Mouse (Mus musculus) hindbrain, postnatal 0 days (tissue): ENCODE measurements around the gene Gm21969. TPM values are rescaled to one million over a fixed set of nuclear protein-coding genes. Genes with fewer than 3 reads are reported as not detected.

Source experiments
- ATAC-seq: fragments of 200-750 bp; cut with Nextera tagmentation; 2 replicates; pipeline ENCODE4 v1.8.0; 2017; ENCODE audit warnings: mild to moderate bottlenecking, moderate TSS enrichment, moderate library complexity
- DNase-seq: peaks from one replicate; pipeline ENCODE4 v3.0.0-alpha.2; 2015; ENCODE audit warnings: low spot score
- H3K27ac ChIP-seq: fragments of 300-500 bp; sonication (generic); 2 replicates; pipeline ENCODE4 v1.5.1; 2014; ENCODE audit warnings: mild to moderate bottlenecking
- H3K27me3 ChIP-seq: fragments of 300-500 bp; sonication (generic); 2 replicates; pipeline ENCODE4 v1.6.1; 2014; ENCODE audit warnings: low read length, mixed read lengths; ENCODE audit not compliant: insufficient read depth
- H3K36me3 ChIP-seq: fragments of 300-500 bp; sonication (generic); 2 replicates; pipeline ENCODE4 v1.6.1; 2014; ENCODE audit warnings: low read length, mixed read lengths; ENCODE audit not compliant: insufficient read depth
- H3K4me1 ChIP-seq: fragments of 300-500 bp; sonication (generic); 2 replicates; pipeline ENCODE4 v1.6.1; 2014; ENCODE audit warnings: antibody characterized with exemption, low read length, mixed read lengths; ENCODE audit not compliant: insufficient read depth
- H3K4me2 ChIP-seq: fragments of 300-500 bp; sonication (generic); 2 replicates; pipeline ENCODE4 v1.6.1; 2014; ENCODE audit warnings: low read depth, mild to moderate bottlenecking, low read length, moderate library complexity, mixed read lengths
- H3K4me3 ChIP-seq: fragments of 300-500 bp; sonication (generic); 2 replicates; pipeline ENCODE4 v1.5.1; 2014; ENCODE audit warnings: low read length
- H3K9ac ChIP-seq: fragments of 300-500 bp; sonication (generic); replicated peaks from 2 replicates; pipeline ENCODE4 v1.6.1; 2014; ENCODE audit warnings: mild to moderate bottlenecking, low read length, moderate library complexity, mixed read lengths
- H3K9me3 ChIP-seq: fragments of 300-500 bp; sonication (generic); 2 replicates; pipeline ENCODE4 v1.6.1; 2016; ENCODE audit warnings: low read length, mixed read lengths
- CTCF ChIP-seq: IDR thresholded peaks from 2 replicates; pipeline ENCODE4 v1.5.1; 2016; ENCODE audit warnings: antibody characterized with exemption, control low read depth, low read depth
- WGBS: fragments of 180-500 bp; shearing (Covaris S2); extraction: QIAGEN DNeasy Blood & Tissue Kit; methylation state at CpG from one replicate; pipeline ENCODE4 v1.1.7; 2014; 5-methylcytosine and 5-hydroxymethylcytosine counted together
- polyA plus RNA-seq: library from polyadenylated mRNA; unstranded; fragments of >200 nt; fragmentation: Nextera tagmentation; extraction: Ambion mirVana; gene quantifications from 2 replicates; pipeline ENCODE4 v1.2.1, GENCODE M21; 2015
- total RNA-seq: library from RNA; depleted of rRNA; stranded (reverse); fragments of >200 nt; gene quantifications from 2 replicates; pipeline ENCODE4 v1.2.3, GENCODE M21; 2014

Gene Gm21969
- total and polyA plus RNA-seq, 2 experiments from 2014 or later, result not detected

GRCm38 (mm10) chr4:139579003-139579402 lies 24.0 kb upstream of the Gm21969 start:
- Histone ChIP-seq H3K4me1 (peaks cover 52% of the 10 kb centered on the region), H3K27me3 (no peaks in the 10 kb centered on the region), H3K9ac (no peak overlapping the region), H3K4me2 (no peak overlapping the region), H3K9me3 (no peaks in the 10 kb centered on the region), H3K4me3 (no peak overlapping the region), H3K27ac (no peak overlapping the region), H3K36me3 (no peaks in the 10 kb centered on the region)
- ATAC-seq, result no peak
- no peak for TF ChIP-seq CTCF
- no peak for DNase-seq
- 58% methylated on average over 10 of the region's 10 CpGs for WGBS

- no peak for TF ChIP-seq CTCF
- peaks cover 57% of the 10 kb centered on the region for H3K4me1 ChIP-seq
- no peaks in the 10 kb centered on the region for H3K27me3 ChIP-seq
- H3K4me2 ChIP-seq, result no peak overlapping the region
- no peak for ATAC-seq
- H3K9ac ChIP-seq, result no peak overlapping the region
- no peak overlapping the region for H3K27ac ChIP-seq
- DNase-seq, result no peak
- 57% methylated on average over 6 of the region's 6 CpGs for WGBS
- H3K4me3 ChIP-seq, result no peak overlapping the region
- no peaks in the 10 kb centered on the region for H3K36me3 ChIP-seq
- H3K9me3 ChIP-seq, result no peaks in the 10 kb centered on the region
These were observed 23.5 kb upstream of the Gm21969 start for GRCm38 (mm10) chr4:139579466-139579865.

DNA sequence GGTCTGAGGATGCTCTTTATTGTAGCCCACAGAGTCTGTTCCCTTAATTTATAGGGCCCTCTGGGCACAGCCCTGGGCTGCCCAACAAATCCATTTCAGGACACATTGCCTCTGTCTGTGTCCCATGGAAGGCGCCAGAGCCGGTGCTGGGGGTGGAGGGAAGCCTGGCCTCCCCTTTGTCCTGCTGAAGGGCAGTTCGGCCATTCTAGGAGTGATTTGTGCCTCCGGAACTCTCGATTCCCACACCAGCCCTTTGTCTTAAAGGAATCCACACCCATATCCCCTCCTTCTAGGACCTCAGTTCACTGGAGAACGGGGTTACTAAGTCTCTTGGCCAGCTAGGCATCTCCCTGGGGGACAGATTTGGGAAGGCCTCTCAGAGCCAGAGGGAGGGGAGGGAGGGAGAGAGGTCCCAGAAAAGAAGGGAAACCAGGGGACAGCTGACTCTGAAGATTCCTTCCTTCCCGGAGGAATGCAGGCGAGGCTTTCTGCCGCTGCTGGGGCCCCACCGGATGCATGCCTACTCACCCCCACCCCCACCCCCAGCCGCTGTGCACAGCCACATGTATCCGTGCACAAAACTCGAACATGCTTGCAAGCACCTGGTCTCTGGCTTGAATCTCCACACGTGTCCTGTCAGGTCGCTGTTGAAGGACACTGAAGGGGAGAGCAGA lies 22.2 kb upstream of the Gm21969 start:
- peak overlapping the region; percentile 65 for H3K27ac ChIP-seq
- ATAC-seq (peak; percentile 24; the same call in 1 of the 2 replicates), DNase-seq (peak; percentile 40)
- no peaks in the 10 kb centered on the region for H3K27me3 ChIP-seq
- H3K4me2 ChIP-seq, result peak overlapping the region; percentile 51
- no peaks in the 10 kb centered on the region for H3K36me3 ChIP-seq
- no peak for TF ChIP-seq CTCF
- peak overlapping the region; percentile 9 for H3K4me3 ChIP-seq
- H3K9ac ChIP-seq, result peak overlapping the region; percentile 33; the same call in 1 of the 2 replicates
- 9% methylated on average over 15 of the region's 15 CpGs for WGBS
- no peaks in the 10 kb centered on the region for H3K9me3 ChIP-seq
- peaks cover 57% of the 10 kb centered on the region for H3K4me1 ChIP-seq

DNA sequence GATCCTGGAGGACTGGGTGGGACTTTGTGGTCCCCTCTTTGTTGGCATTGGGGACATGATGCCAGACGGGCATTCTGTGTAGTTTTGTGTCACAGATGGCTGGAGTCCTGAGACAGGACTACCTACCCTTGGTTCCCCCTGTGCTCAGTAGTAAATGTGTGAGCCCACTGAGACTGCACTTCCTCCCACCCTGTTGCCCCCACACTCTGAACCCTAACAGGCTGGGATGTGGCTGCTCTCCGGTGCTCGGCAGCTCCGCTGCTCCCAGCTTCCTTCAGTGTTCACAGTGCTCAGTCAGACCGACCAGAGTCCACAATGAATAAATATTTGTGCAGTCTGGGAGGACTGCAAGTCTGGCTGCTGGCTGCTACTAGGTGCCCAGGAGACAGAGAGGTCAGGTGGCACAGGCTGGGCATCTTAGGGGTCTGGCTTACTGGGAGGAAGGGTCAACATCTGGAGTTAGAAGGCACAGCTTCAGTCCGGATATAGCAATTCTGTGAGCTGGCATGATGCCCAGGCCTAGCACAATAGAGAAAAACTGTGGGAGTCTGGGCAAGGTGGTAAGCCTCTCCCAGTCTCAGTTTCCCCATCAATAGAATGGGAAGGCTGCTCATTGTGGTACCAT lies 21.4 kb upstream of the Gm21969 start:
- Histone ChIP-seq H3K4me1 (peaks cover 57% of the 10 kb centered on the region), H3K4me2 (peak overlapping the region; percentile 51), H3K9me3 (no peaks in the 10 kb centered on the region), H3K9ac (peak overlapping the region; percentile 33; the same call in 1 of the 2 replicates), H3K27ac (peak overlapping the region; percentile 65), H3K27me3 (no peaks in the 10 kb centered on the region), H3K36me3 (no peaks in the 10 kb centered on the region), H3K4me3 (peak overlapping the region; percentile 9)
- DNase-seq (peak; percentile 31), ATAC-seq (no peak)
- no peak for TF ChIP-seq CTCF
- 24% methylated on average over 6 of the region's 6 CpGs for WGBS

- Histone ChIP-seq H3K4me1 (peaks cover 49% of the 10 kb centered on the region), H3K27ac (no peak overlapping the region), H3K4me3 (no peak overlapping the region), H3K27me3 (no peaks in the 10 kb centered on the region), H3K4me2 (no peak overlapping the region), H3K9ac (no peak overlapping the region), H3K36me3 (no peaks in the 10 kb centered on the region), H3K9me3 (no peaks in the 10 kb centered on the region)
- no peak for TF ChIP-seq CTCF
- ATAC-seq, result no peak
- no peak for DNase-seq
- 81% methylated on average over 6 of the region's 6 CpGs for WGBS
These were observed 20.6 kb upstream of the Gm21969 start for GRCm38 (mm10) chr4:139582346-139582745.

DNA sequence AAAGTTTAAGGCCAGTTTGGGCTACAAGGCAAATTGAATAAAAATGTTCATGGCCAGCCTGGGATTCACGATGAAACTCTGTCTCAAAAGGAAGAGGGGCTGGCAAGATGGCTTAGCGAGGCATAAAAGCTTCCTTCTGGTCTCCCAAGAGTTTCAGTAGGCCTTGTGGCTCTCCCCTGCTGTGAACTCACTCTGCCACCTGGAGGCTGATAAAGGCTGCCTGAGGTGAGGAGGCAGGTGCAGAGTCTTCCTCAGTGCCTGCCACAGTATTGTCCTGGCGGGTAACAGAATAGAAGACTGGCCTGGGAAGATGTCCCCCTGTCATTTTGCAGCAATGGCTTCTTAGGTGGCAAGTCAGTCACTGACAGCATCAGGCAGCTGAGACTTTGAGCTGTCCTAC lies 20.1 kb upstream of the Gm21969 start:
- peaks cover 51% of the 10 kb centered on the region for H3K4me1 ChIP-seq
- no peaks in the 10 kb centered on the region for H3K36me3 ChIP-seq
- no peaks in the 10 kb centered on the region for H3K27me3 ChIP-seq
- no peak for TF ChIP-seq CTCF
- 29% methylated on average over 3 of the region's 3 CpGs for WGBS
- ATAC-seq (no peak), DNase-seq (no peak)
- H3K27ac ChIP-seq, result no peak overlapping the region
- H3K9me3 ChIP-seq, result no peaks in the 10 kb centered on the region
- H3K4me2 ChIP-seq, result no peak overlapping the region
- H3K9ac ChIP-seq, result no peak overlapping the region
- no peak overlapping the region for H3K4me3 ChIP-seq

DNA sequence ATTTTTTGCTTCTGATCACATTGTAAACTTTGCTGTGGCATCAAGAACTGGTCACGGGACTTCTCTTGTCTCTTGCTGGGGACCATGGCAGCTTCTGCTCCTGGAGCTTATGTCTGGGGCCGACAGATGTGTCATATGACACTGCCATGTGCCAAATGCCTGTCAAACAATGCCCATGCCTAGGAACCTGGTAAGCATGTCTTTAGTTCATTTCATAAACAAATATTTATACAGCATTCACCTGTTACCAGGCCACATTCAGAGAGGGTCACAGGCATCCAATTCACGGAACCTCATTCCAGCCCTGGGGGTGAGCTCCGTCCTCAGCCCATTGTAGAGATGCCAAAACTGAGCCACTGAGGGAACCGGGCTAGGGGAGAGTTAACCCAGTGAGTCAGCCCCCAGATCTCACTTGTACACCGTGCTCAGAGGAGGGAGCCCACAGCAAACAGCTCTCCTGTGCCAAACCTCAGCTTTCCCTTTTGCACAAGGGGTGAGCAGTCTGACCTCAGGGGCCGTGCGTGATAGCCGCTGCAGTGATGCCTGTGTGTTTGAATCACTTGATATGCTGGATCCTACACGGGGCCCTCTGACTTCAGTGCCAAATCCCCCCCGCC lies 19.2 kb upstream of the Gm21969 start:
- no peak overlapping the region for H3K27ac ChIP-seq
- DNase-seq (no peak), ATAC-seq (no peak)
- no peak overlapping the region for H3K4me3 ChIP-seq
- WGBS, result 73% methylated on average over 11 of the region's 11 CpGs
- H3K27me3 ChIP-seq, result no peaks in the 10 kb centered on the region
- no peak overlapping the region for H3K4me2 ChIP-seq
- no peaks in the 10 kb centered on the region for H3K36me3 ChIP-seq
- peaks cover 46% of the 10 kb centered on the region for H3K4me1 ChIP-seq
- no peaks in the 10 kb centered on the region for H3K9me3 ChIP-seq
- no peak overlapping the region for H3K9ac ChIP-seq
- TF ChIP-seq CTCF, result no peak
